Mouse (Mus musculus) erythroblast, embryonic 14.5 days (primary cell): ENCODE data around the gene Arrdc2. TPM values are rescaled to one million over a fixed set of nuclear protein-coding genes. Genes with fewer than 3 reads are reported as not detected.

ENCODE experiments used
- H3K27me3 ChIP-seq: 2 replicates; pipeline ENCODE4 v1.6.1; 2012; ENCODE audit warnings: inconsistent platforms; ENCODE audit not compliant: control insufficient read depth
- H3K36me3 ChIP-seq: 2 replicates; pipeline ENCODE4 v1.6.1; 2012; ENCODE audit warnings: mild to moderate bottlenecking, inconsistent platforms; ENCODE audit not compliant: control insufficient read depth
- H3K4me1 ChIP-seq: 2 replicates; pipeline ENCODE4 v1.6.1; 2012; ENCODE audit warnings: inconsistent platforms; ENCODE audit not compliant: control insufficient read depth
- H3K4me3 ChIP-seq: replicated peaks from 2 replicates; pipeline ENCODE3; 2012; ENCODE audit warnings: moderate library complexity, mild to moderate bottlenecking, inconsistent platforms
- H3K9me3 ChIP-seq: 2 replicates; pipeline ENCODE4 v1.6.1; 2012; ENCODE audit warnings: low read length, inconsistent platforms, mixed read lengths; ENCODE audit not compliant: control insufficient read depth
- GATA1 ChIP-seq: IDR thresholded peaks from 2 replicates; pipeline ENCODE4 v1.6.1; 2012; ENCODE audit warnings: low read length, inconsistent platforms, mixed read lengths
- TAL1 ChIP-seq: IDR thresholded peaks from 3 replicates; pipeline ENCODE4 v1.6.1; 2012; ENCODE audit warnings: low read length, inconsistent platforms, mixed read lengths
- polyA plus RNA-seq: library from polyadenylated mRNA; stranded (reverse); fragments of >175 nt; gene quantifications from 2 replicates; pipeline ENCODE4 v1.2.3, GENCODE M21; 2012

Arrdc2 gene
- polyA plus RNA-seq, 1 experiment = 50.4 TPM

- TF ChIP-seq GATA1 = no peak
- no peak for TF ChIP-seq TAL1
- Histone ChIP-seq H3K27me3 (peaks cover 27% of the 10 kb centered on the region), H3K9me3 (peaks cover 4% of the 10 kb centered on the region), H3K4me1 (peaks cover 56% of the 10 kb centered on the region), H3K4me3 (no peak overlapping the region), H3K36me3 (no peaks in the 10 kb centered on the region)
Observed at GRCm38 (mm10) chr8:70820101-70820935, 19.2 kb downstream of the Arrdc2 start.

GRCm38 (mm10) chr8:70816679-70817078 is 22.8 kb downstream of the Arrdc2 start:
- Histone ChIP-seq H3K9me3 (peaks cover 4% of the 10 kb centered on the region), H3K4me3 (peak overlapping the region; percentile 55), H3K4me1 (peaks cover 40% of the 10 kb centered on the region), H3K36me3 (no peaks in the 10 kb centered on the region), H3K27me3 (peaks cover 36% of the 10 kb centered on the region)
- TF ChIP-seq GATA1 (no peak), TAL1 (no peak)

GRCm38 (mm10) chr8:70812885-70813284 is 26.6 kb downstream of the Arrdc2 start:
- H3K4me1 ChIP-seq = peaks cover 18% of the 10 kb centered on the region
- TF ChIP-seq GATA1 = no peak
- H3K27me3 ChIP-seq = peaks cover 28% of the 10 kb centered on the region
- H3K9me3 ChIP-seq = no peaks in the 10 kb centered on the region
- no peaks in the 10 kb centered on the region for H3K36me3 ChIP-seq
- H3K4me3 ChIP-seq = no peak overlapping the region

GRCm38 (mm10) chr8:70812055-70812454 is 27.5 kb downstream of the Arrdc2 start:
- Histone ChIP-seq H3K36me3 (no peaks in the 10 kb centered on the region), H3K4me1 (peaks cover 21% of the 10 kb centered on the region), H3K9me3 (no peaks in the 10 kb centered on the region), H3K27me3 (peaks cover 24% of the 10 kb centered on the region), H3K4me3 (no peak overlapping the region)
- no peak for TF ChIP-seq GATA1

- H3K27me3 ChIP-seq = peaks cover 18% of the 10 kb centered on the region
- H3K9me3 ChIP-seq = no peaks in the 10 kb centered on the region
- H3K4me3 ChIP-seq = no peak overlapping the region
- TF ChIP-seq TAL1 (no peak), GATA1 (no peak)
- H3K4me1 ChIP-seq = peaks cover 20% of the 10 kb centered on the region
- no peaks in the 10 kb centered on the region for H3K36me3 ChIP-seq
Observed at GRCm38 (mm10) chr8:70810962-70811680, 28.4 kb downstream of the Arrdc2 start.

GRCm38 (mm10) chr8:70808955-70809701 is 30.4 kb downstream of the Arrdc2 start:
- H3K36me3 ChIP-seq = no peaks in the 10 kb centered on the region
- peaks cover 18% of the 10 kb centered on the region for H3K27me3 ChIP-seq
- H3K4me3 ChIP-seq = no peak overlapping the region
- TF ChIP-seq TAL1 (no peak), GATA1 (no peak)
- H3K4me1 ChIP-seq = peaks cover 34% of the 10 kb centered on the region
- no peaks in the 10 kb centered on the region for H3K9me3 ChIP-seq

- Histone ChIP-seq H3K36me3 (no peaks in the 10 kb centered on the region), H3K4me1 (peaks cover 43% of the 10 kb centered on the region), H3K4me3 (no peak within 1 kb of the TSS), H3K9me3 (no peaks in the 10 kb centered on the region), H3K27me3 (peaks cover 15% of the 10 kb centered on the region)
- TF ChIP-seq TAL1 = no peak
Observed at GRCm38 (mm10) chr8:70808239-70808638, 31.3 kb downstream of the Arrdc2 start, which contains the start of gene Il12rb1. Gene Il12rb1, plus strand, starts transcription at chr8:70808449.

GRCm38 (mm10) chr8:70807304-70807703 is 32.2 kb downstream of the Arrdc2 start:
- H3K4me1 ChIP-seq = peaks cover 51% of the 10 kb centered on the region

GRCm38 (mm10) chr8:70806541-70806940 is 33.0 kb downstream of the Arrdc2 start:
- peaks cover 14% of the 10 kb centered on the region for H3K27me3 ChIP-seq
- no peak overlapping the region for H3K4me3 ChIP-seq
- H3K4me1 ChIP-seq = peaks cover 57% of the 10 kb centered on the region
- no peaks in the 10 kb centered on the region for H3K36me3 ChIP-seq
- TF ChIP-seq TAL1 (no peak), GATA1 (no peak)
- H3K9me3 ChIP-seq = no peaks in the 10 kb centered on the region

More at GRCm38 (mm10) chr8:70807304-70807703, 32.2 kb downstream of the Arrdc2 start:
- Histone ChIP-seq H3K9me3 (no peaks in the 10 kb centered on the region), H3K4me3 (no peak overlapping the region), H3K36me3 (no peaks in the 10 kb centered on the region), H3K27me3 (peaks cover 14% of the 10 kb centered on the region)
- TF ChIP-seq GATA1 = no peak
